Mouse (Mus musculus) hindbrain, embryonic 16.5 days (tissue): ENCODE measurements around the gene Lyz1. TPM values are rescaled to one million over a fixed set of nuclear protein-coding genes. Genes with fewer than 3 reads are reported as not detected.

Experiments
- ATAC-seq: fragments of 200-750 bp; cut with Nextera tagmentation; 2 replicates; pipeline ENCODE4 v1.8.0; 2017; ENCODE audit warnings: moderate TSS enrichment, moderate library complexity
- H3K27ac ChIP-seq: fragments of 300-500 bp; sonication (generic); 2 replicates; pipeline ENCODE4 v1.5.1; 2014; ENCODE audit warnings: low read depth, mild to moderate bottlenecking, control low read depth, low read length, moderate library complexity
- H3K27me3 ChIP-seq: fragments of 300-500 bp; sonication (generic); replicated peaks from 2 replicates; pipeline ENCODE4 v1.6.1; 2014; ENCODE audit warnings: low read length; ENCODE audit not compliant: control insufficient read depth, insufficient read depth
- H3K36me3 ChIP-seq: fragments of 300-500 bp; sonication (generic); 2 replicates; pipeline ENCODE4 v1.6.1; 2014; ENCODE audit warnings: mild to moderate bottlenecking, low read length, moderate library complexity, mixed read lengths; ENCODE audit not compliant: control insufficient read depth, insufficient read depth
- H3K4me1 ChIP-seq: fragments of 300-500 bp; sonication (generic); 2 replicates; pipeline ENCODE4 v1.6.1; 2014; ENCODE audit warnings: low read depth, low read length; ENCODE audit not compliant: control insufficient read depth, insufficient read depth
- H3K4me2 ChIP-seq: fragments of 300-500 bp; sonication (generic); 2 replicates; pipeline ENCODE4 v1.6.1; 2014; ENCODE audit warnings: mild to moderate bottlenecking, low read length, control low read depth, moderate library complexity
- H3K4me3 ChIP-seq: fragments of 300-500 bp; sonication (generic); 2 replicates; pipeline ENCODE4 v1.5.1; 2014; ENCODE audit warnings: mild to moderate bottlenecking, low read length, control low read depth, moderate library complexity
- H3K9ac ChIP-seq: fragments of 300-500 bp; sonication (generic); 2 replicates; pipeline ENCODE4 v1.6.1; 2014; ENCODE audit warnings: low read depth, mild to moderate bottlenecking, control low read depth, low read length, moderate library complexity
- H3K9me3 ChIP-seq: fragments of 300-500 bp; sonication (generic); 2 replicates; pipeline ENCODE4 v1.6.1; 2014; ENCODE audit warnings: mild to moderate bottlenecking, low read length, moderate library complexity; ENCODE audit not compliant: control insufficient read depth
- WGBS: fragments of 180-500 bp; shearing (Covaris S2); extraction: QIAGEN DNeasy Blood & Tissue Kit; methylation state at CpG from one replicate; pipeline ENCODE4 v1.1.7; 2014; 5-methylcytosine and 5-hydroxymethylcytosine counted together
- polyA plus RNA-seq: library from polyadenylated mRNA; unstranded; fragments of >200 nt; fragmentation: Nextera tagmentation; extraction: Ambion mirVana; gene quantifications from 2 replicates; pipeline ENCODE4 v1.2.1, GENCODE M21; 2015

The Lyz1 gene
- not detected in 2 replicates for polyA plus RNA-seq

GRCm38 (mm10) chr10:117292671-117293070 lies at the start of gene Lyz1:
Gene Lyz1 (minus strand): TSS chr10:117292868.
- Histone ChIP-seq H3K4me2 (no peak within 1 kb of the TSS), H3K27ac (no peak within 1 kb of the TSS), H3K9me3 (no peaks in the 10 kb centered on the region), H3K9ac (no peak within 1 kb of the TSS), H3K4me3 (no peak within 1 kb of the TSS), H3K36me3 (no peaks in the 10 kb centered on the region), H3K27me3 (no peaks in the 10 kb centered on the region), H3K4me1 (no peaks in the 10 kb centered on the region)
- ATAC-seq, result no peak
- WGBS, result 76% methylated on average over 5 of the region's 5 CpGs

GRCm38 (mm10) chr10:117342406-117342805 lies 49.7 kb upstream of the Lyz1 start:
- Histone ChIP-seq H3K9me3 (no peaks in the 10 kb centered on the region), H3K27me3 (no peaks in the 10 kb centered on the region), H3K27ac (no peak overlapping the region), H3K9ac (no peak overlapping the region), H3K4me2 (no peak overlapping the region), H3K4me3 (no peak overlapping the region), H3K4me1 (no peaks in the 10 kb centered on the region), H3K36me3 (no peaks in the 10 kb centered on the region)
- 78% methylated on average over 2 of the region's 2 CpGs for WGBS
- no peak for ATAC-seq

GRCm38 (mm10) chr10:117341029-117341428 lies 48.4 kb upstream of the Lyz1 start:
- ATAC-seq, result peak; percentile 29; the same call in 1 of the 2 replicates
- 66% methylated on average over 4 of the region's 4 CpGs for WGBS

GRCm38 (mm10) chr10:117339241-117339640 lies 46.6 kb upstream of the Lyz1 start:
- 89% methylated on average over 7 of the region's 7 CpGs for WGBS
- Histone ChIP-seq H3K4me2 (no peak overlapping the region), H3K9ac (no peak overlapping the region), H3K4me1 (no peaks in the 10 kb centered on the region; the same call in 1 of the 2 replicates), H3K27ac (no peak overlapping the region), H3K36me3 (no peaks in the 10 kb centered on the region), H3K9me3 (no peaks in the 10 kb centered on the region), H3K4me3 (no peak overlapping the region), H3K27me3 (no peaks in the 10 kb centered on the region)
- no peak for ATAC-seq

More at GRCm38 (mm10) chr10:117341029-117341428, 48.4 kb upstream of the Lyz1 start:
- Histone ChIP-seq H3K4me1 (no peaks in the 10 kb centered on the region), H3K27ac (no peak overlapping the region), H3K9me3 (no peaks in the 10 kb centered on the region), H3K36me3 (no peaks in the 10 kb centered on the region), H3K9ac (no peak overlapping the region), H3K4me3 (no peak overlapping the region), H3K27me3 (no peaks in the 10 kb centered on the region), H3K4me2 (no peak overlapping the region)

- Histone ChIP-seq H3K4me1 (no peaks in the 10 kb centered on the region; the same call in 1 of the 2 replicates), H3K27me3 (no peaks in the 10 kb centered on the region), H3K36me3 (no peaks in the 10 kb centered on the region), H3K9me3 (no peaks in the 10 kb centered on the region), H3K4me3 (no peak overlapping the region), H3K27ac (no peak overlapping the region), H3K9ac (no peak overlapping the region), H3K4me2 (no peak overlapping the region)
- no peak for ATAC-seq
These were observed 45.3 kb upstream of the Lyz1 start for GRCm38 (mm10) chr10:117337946-117338345.

- Histone ChIP-seq H3K27me3 (no peaks in the 10 kb centered on the region), H3K4me1 (no peaks in the 10 kb centered on the region; the same call in 1 of the 2 replicates), H3K27ac (no peak overlapping the region), H3K9me3 (no peaks in the 10 kb centered on the region), H3K4me2 (no peak overlapping the region), H3K4me3 (no peak overlapping the region), H3K36me3 (no peaks in the 10 kb centered on the region), H3K9ac (no peak overlapping the region)
- 34% methylated on average over 4 of the region's 4 CpGs for WGBS
- peak; percentile 38; the same call in 1 of the 2 replicates for ATAC-seq
These were observed 43.0 kb upstream of the Lyz1 start for GRCm38 (mm10) chr10:117335649-117336048.

GRCm38 (mm10) chr10:117330521-117330920 lies 37.9 kb upstream of the Lyz1 start:
- Histone ChIP-seq H3K4me2 (no peak overlapping the region), H3K36me3 (no peaks in the 10 kb centered on the region), H3K27ac (no peak overlapping the region), H3K4me3 (no peak overlapping the region), H3K27me3 (no peaks in the 10 kb centered on the region), H3K4me1 (no peaks in the 10 kb centered on the region), H3K9me3 (no peaks in the 10 kb centered on the region), H3K9ac (no peak overlapping the region)
- ATAC-seq, result no peak
- 83% methylated on average over 5 of the region's 5 CpGs for WGBS

GRCm38 (mm10) chr10:117323782-117324181 lies 31.1 kb upstream of the Lyz1 start:
- H3K27me3 ChIP-seq, result no peaks in the 10 kb centered on the region
- no peaks in the 10 kb centered on the region for H3K9me3 ChIP-seq
- ATAC-seq, result no peak
- H3K9ac ChIP-seq, result no peak overlapping the region
- no peak overlapping the region for H3K27ac ChIP-seq
- H3K4me1 ChIP-seq, result no peaks in the 10 kb centered on the region
- H3K4me2 ChIP-seq, result no peak overlapping the region
- WGBS, result 91% methylated on average over 7 of the region's 7 CpGs
- no peak overlapping the region for H3K4me3 ChIP-seq
- H3K36me3 ChIP-seq, result no peaks in the 10 kb centered on the region

- WGBS, result 98% methylated on average over 5 of the region's 5 CpGs
- Histone ChIP-seq H3K36me3 (no peaks in the 10 kb centered on the region), H3K4me2 (no peak overlapping the region), H3K27ac (no peak overlapping the region), H3K27me3 (no peaks in the 10 kb centered on the region), H3K9me3 (no peaks in the 10 kb centered on the region), H3K4me3 (no peak overlapping the region), H3K4me1 (no peaks in the 10 kb centered on the region), H3K9ac (no peak overlapping the region)
- no peak for ATAC-seq
These were observed 30.0 kb upstream of the Lyz1 start for GRCm38 (mm10) chr10:117322630-117323029.

- no peak overlapping the region for H3K4me3 ChIP-seq
- H3K4me1 ChIP-seq, result no peaks in the 10 kb centered on the region
- no peak overlapping the region for H3K9ac ChIP-seq
- 51% methylated on average over 3 of the region's 3 CpGs for WGBS
- H3K27ac ChIP-seq, result no peak overlapping the region
- ATAC-seq, result no peak
- H3K36me3 ChIP-seq, result no peaks in the 10 kb centered on the region
- H3K9me3 ChIP-seq, result no peaks in the 10 kb centered on the region
- H3K27me3 ChIP-seq, result no peaks in the 10 kb centered on the region
- no peak overlapping the region for H3K4me2 ChIP-seq
These were observed 27.9 kb upstream of the Lyz1 start for GRCm38 (mm10) chr10:117320571-117320981.
